Mouse (Mus musculus) layer of hippocampus, postnatal 36 days (tissue): ENCODE data around the gene Sfxn4. TPM values are rescaled to one million over a fixed set of nuclear protein-coding genes. Genes with fewer than 3 reads are reported as not detected.

ENCODE experiments used
- total RNA-seq, 2 experiments: library from RNA; stranded (reverse); gene quantifications; 2 replicates each; pipeline ENCODE4 v1.2.3; 2021

Sfxn4 gene
- total RNA-seq, 2 experiments from 2014 or later: 13.1 to 14.3 TPM

Other genes with a start within 250 kb of the Sfxn4 start
- gene Nanos1, start 105.5 kb downstream of the Sfxn4 start, total RNA-seq: 10 to 100 TPM; 17.5 to 17.8 TPM
- 100 to 1,000 TPM; 101 to 107 TPM for gene Eif3a, start 70.8 kb downstream of the Sfxn4 start, total RNA-seq
- gene Fam45a, start 49.9 kb downstream of the Sfxn4 start, total RNA-seq: 10 to 100 TPM; 45.9 to 46.3 TPM
- gene Prdx3, start 13.1 kb upstream of the Sfxn4 start, total RNA-seq: 10 to 100 TPM; 76.2 to 78.2 TPM
- gene Grk5, start 28.3 kb upstream of the Sfxn4 start, total RNA-seq: 1 to 10 TPM; 8.0 to 8.3 TPM